Mouse (Mus musculus) forelimb bud, embryonic 11.5 days (tissue): Measurements from ENCODE around the gene Cd82.

Source experiments
- DNase-seq: peaks from one replicate; pipeline ENCODE4 v3.0.0-alpha.2; 2012; ENCODE audit warnings: low read depth, low spot score

Cd82 gene

GRCm38 (mm10) chr2:93415281-93415680, 47.7 kb downstream of the Cd82 start:
- DNase-seq, result peak; percentile 39

GRCm38 (mm10) chr2:93414163-93414562, 48.8 kb downstream of the Cd82 start:
- no peak for DNase-seq

- DNase-seq, result peak; percentile 51
These were observed 49.4 kb downstream of the Cd82 start for GRCm38 (mm10) chr2:93413367-93414014.

- no peak for DNase-seq
These were observed 50.8 kb downstream of the Cd82 start for GRCm38 (mm10) chr2:93412101-93412500.

GRCm38 (mm10) chr2:93410899-93411570, 51.9 kb downstream of the Cd82 start:
- no peak for DNase-seq

- no peak for DNase-seq
These were observed 57.9 kb downstream of the Cd82 start for GRCm38 (mm10) chr2:93405017-93405425.

- DNase-seq, result no peak
These were observed 58.8 kb downstream of the Cd82 start for GRCm38 (mm10) chr2:93404169-93404568.

- no peak for DNase-seq
These were observed 59.7 kb downstream of the Cd82 start for GRCm38 (mm10) chr2:93403267-93403666.

GRCm38 (mm10) chr2:93391198-93391597, 71.7 kb downstream of the Cd82 start:
- no peak for DNase-seq

GRCm38 (mm10) chr2:93390170-93390926, 72.6 kb downstream of the Cd82 start:
- DNase-seq, result no peak

GRCm38 (mm10) chr2:93386958-93387357, 76.0 kb downstream of the Cd82 start:
- no peak for DNase-seq

- DNase-seq, result no peak
These were observed 79.1 kb downstream of the Cd82 start for GRCm38 (mm10) chr2:93383831-93384230.

- DNase-seq, result no peak
These were observed 82.3 kb downstream of the Cd82 start for GRCm38 (mm10) chr2:93380680-93381089.

- no peak for DNase-seq
These were observed 85.1 kb downstream of the Cd82 start for GRCm38 (mm10) chr2:93377797-93378196.

GRCm38 (mm10) chr2:93377157-93377556, 85.8 kb downstream of the Cd82 start:
- DNase-seq, result no peak

- no peak for DNase-seq
These were observed 90.1 kb downstream of the Cd82 start for GRCm38 (mm10) chr2:93372872-93373271.

- no peak for DNase-seq
These were observed 90.8 kb downstream of the Cd82 start for GRCm38 (mm10) chr2:93372097-93372571.
